7 mouse cellular contexts compared by ENCODE assay signal in the genomic region with DNA sequence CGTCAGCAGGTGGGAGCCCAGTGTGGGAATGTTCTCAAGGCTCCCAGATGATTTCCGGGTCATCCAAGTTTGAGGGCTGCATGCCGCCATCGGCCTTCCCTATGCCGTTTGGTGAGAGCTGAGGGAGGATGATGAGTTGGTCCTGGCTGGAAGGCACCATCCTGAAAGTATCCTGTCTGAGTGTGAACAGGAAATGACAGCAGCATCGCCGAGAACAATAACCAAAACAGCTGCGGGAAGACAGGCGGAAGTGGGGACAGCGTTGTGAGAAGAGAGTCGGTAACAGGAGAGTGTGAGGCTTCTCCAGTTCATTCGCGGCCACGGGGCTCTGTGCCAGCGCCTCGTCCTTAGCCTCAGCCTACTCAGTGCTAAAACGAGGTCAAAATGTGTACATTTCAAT. TPM values are rescaled to one million over a fixed set of nuclear protein-coding genes. Genes with fewer than 3 reads are reported as not detected.
DNase-seq lines count a peak whose midpoint lies in the region; ATAC-seq and TF ChIP-seq lines count a peak whose summit lies in the region.

No protein-coding gene starts in this region.

- H3K9me3 ChIP-seq in kidney, embryonic 15.5 days (replicated peaks) = no peaks in the 10 kb centered on the region
- no peaks in the 10 kb centered on the region for H3K9me3 ChIP-seq in forebrain, postnatal 0 days (ENCODE audit: low read length)

- WGBS in kidney, embryonic 15.5 days = 75% methylated on average over 17 of the region's 17 CpGs
- WGBS in forebrain, postnatal 0 days = 78% methylated on average over 17 of the region's 17 CpGs

- H3K9ac ChIP-seq in kidney, embryonic 15.5 days = no peak overlapping the region
- H3K9ac ChIP-seq in forebrain, postnatal 0 days = no peak overlapping the region

- no peak overlapping the region for H3K4me3 ChIP-seq in kidney, embryonic 15.5 days (replicated peaks)
- no peak overlapping the region for H3K4me3 ChIP-seq in forebrain, postnatal 0 days (ENCODE audit: low read depth, low read length)

- ATAC-seq in activated CD4-positive, CD25-positive, alpha-beta regulatory T cell, adult 4 months = peak; percentile 90
- peak; percentile 85 for ATAC-seq in common myeloid progenitor, adult 5-6 weeks (replicated peaks; ENCODE audit: low read depth, poor library complexity, severe bottlenecking)
- peak; percentile 17; the same call in 1 of the 2 replicates for ATAC-seq in kidney, embryonic 15.5 days (replicated peaks; ENCODE audit: low FRiP score)
- no peak for ATAC-seq in forebrain, postnatal 0 days

- TF ChIP-seq CTCF in forebrain, postnatal 0 days (IDR thresholded peaks at IDR 0.05; ENCODE audit: low read depth) = no peak

- H3K4me1 ChIP-seq in kidney, embryonic 15.5 days = peaks cover 11% of the 10 kb centered on the region
- no peaks in the 10 kb centered on the region for H3K4me1 ChIP-seq in forebrain, postnatal 0 days (ENCODE audit: insufficient read depth)

- no peaks in the 10 kb centered on the region for H3K36me3 ChIP-seq in kidney, embryonic 15.5 days
- H3K36me3 ChIP-seq in forebrain, postnatal 0 days (ENCODE audit: insufficient read depth) = no peaks in the 10 kb centered on the region

- H3K27ac ChIP-seq in kidney, embryonic 15.5 days = peak overlapping the region; percentile 64; the same call in 1 of the 2 replicates
- H3K27ac ChIP-seq in forebrain, postnatal 0 days (ENCODE audit: low read depth, low read length) = no peak overlapping the region

- peak; percentile 32 to 33 for DNase-seq in natural killer cell, adult 2 months (ENCODE audit: low spot score in 2 of 2)
- DNase-seq in yolk sac, embryonic 10.5 days (ENCODE audit: low spot score) = no peak
- DNase-seq in forebrain, postnatal 0 days = no peak
- DNase-seq in right cerebral cortex, adult 18-20 months = no peak

- no peak overlapping the region for H3K4me2 ChIP-seq in kidney, embryonic 15.5 days
- H3K4me2 ChIP-seq in forebrain, postnatal 0 days (ENCODE audit: low read depth) = no peak overlapping the region

- H3K27me3 ChIP-seq in kidney, embryonic 15.5 days = no peaks in the 10 kb centered on the region
- H3K27me3 ChIP-seq in forebrain, postnatal 0 days (ENCODE audit: insufficient read depth, low read length) = no peaks in the 10 kb centered on the region

RNA-seq across cellular contexts. Expression of a gene that starts 30.7 kb away (rescaled TPM):
- 10 to 100 TPM; 67.6 to 85.1 TPM for polyA plus RNA-seq in activated CD4-positive, CD25-positive, alpha-beta regulatory T cell, adult 4 months (2017; shearing (Covaris generic))
- 6.3 and 10.7 TPM in 2 replicates for total RNA-seq in common myeloid progenitor, adult 5-6 weeks (2017)
- polyA plus RNA-seq in kidney, embryonic 15.5 days (2015; fragmentation: Nextera tagmentation; extraction: Ambion mirVana) = 697 and 713 TPM in 2 replicates
- total RNA-seq in forebrain, postnatal 0 days (2014; rRNA removed) = 158 and 164 TPM in 2 replicates
- 426 and 454 TPM in 2 replicates for polyA plus RNA-seq in forebrain, postnatal 0 days (2015; fragmentation: Nextera tagmentation; extraction: Ambion mirVana)

RNA-seq across cellular contexts. Expression of a gene that starts 32.9 kb away (rescaled TPM):
- under 1 TPM in 1 of 2 experiments, not detected in 1; 0.20 TPM for polyA plus RNA-seq in activated CD4-positive, CD25-positive, alpha-beta regulatory T cell, adult 4 months (2017; shearing (Covaris generic))
- not detected in 2 replicates for total RNA-seq in common myeloid progenitor, adult 5-6 weeks (2017)
- 24.4 and 26.8 TPM in 2 replicates for polyA plus RNA-seq in kidney, embryonic 15.5 days (2015; fragmentation: Nextera tagmentation; extraction: Ambion mirVana)
- 8.8 and 10.0 TPM in 2 replicates for total RNA-seq in forebrain, postnatal 0 days (2014; rRNA removed)
- 8.2 and 8.9 TPM in 2 replicates for polyA plus RNA-seq in forebrain, postnatal 0 days (2015; fragmentation: Nextera tagmentation; extraction: Ambion mirVana)

Comparison
In these comparisons a context has a peak if more than half of its experiments do, and no peak if none do; other contexts are left out.
1. DNase-seq: peak in natural killer cell, adult 2 months (2 of 2); none in yolk sac, embryonic 10.5 days (single experiment), forebrain, postnatal 0 days (single experiment) and right cerebral cortex, adult 18-20 months (single experiment).